Mouse (Mus musculus) thymus, adult 2 months (tissue): ENCODE measurements around the gene Trim31.

ENCODE experiments used
- CTCF ChIP-seq: fragments of 200-500 bp; IDR thresholded peaks from 2 replicates; pipeline ENCODE4 v1.5.1; 2012; ENCODE audit warnings: mild to moderate bottlenecking, control low read depth, low read length, moderate library complexity, borderline replicate concordance; ENCODE audit not compliant: control insufficient read depth, poor library complexity, insufficient read depth; ENCODE audit errors: extremely low read depth
- POLR2A ChIP-seq: fragments of 200-500 bp; IDR thresholded peaks from 2 replicates; pipeline ENCODE4 v1.6.1; 2012; ENCODE audit warnings: mild to moderate bottlenecking, low read length, control low read depth, moderate library complexity; ENCODE audit not compliant: control insufficient read depth, poor library complexity, insufficient read depth; ENCODE audit errors: extremely low read depth

DNA sequence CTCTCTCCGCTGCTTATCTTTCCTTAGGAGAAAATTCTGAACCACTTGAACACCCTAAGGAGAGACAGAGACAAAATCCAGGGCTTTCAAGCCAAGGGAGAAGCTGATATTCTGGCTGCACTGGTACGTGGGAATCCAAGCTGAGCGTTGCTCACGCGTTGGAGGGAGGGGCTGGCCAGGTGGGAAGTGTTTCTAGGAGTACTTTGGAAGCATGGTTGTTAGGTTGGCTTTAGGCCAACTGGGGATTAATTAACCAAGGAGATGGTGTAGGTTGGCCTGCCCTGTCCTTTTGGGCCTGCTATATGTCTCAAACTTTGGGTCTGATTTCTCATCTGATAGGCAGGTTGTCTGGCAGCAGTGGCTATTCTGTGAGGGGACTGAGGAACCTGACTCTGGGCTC is 46.7 kb upstream of the Trim31 start:
- TF ChIP-seq CTCF, result no peak
- TF ChIP-seq POLR2A, result no peak
